Mouse (Mus musculus) ovary, adult 2 months (tissue): ENCODE results near the gene Gm5538. TPM values are rescaled to one million over a fixed set of nuclear protein-coding genes. Genes with fewer than 3 reads are reported as not detected.

Experiments
- polyA plus RNA-seq: library from polyadenylated mRNA; depleted of rRNA; stranded (reverse); fragments of >200 nt; gene quantifications from 2 replicates; pipeline ENCODE4 v1.2.3, GENCODE M21; 2012; rRNA removed

Gm5538 gene
- not detected in 2 replicates for polyA plus RNA-seq

DNA sequence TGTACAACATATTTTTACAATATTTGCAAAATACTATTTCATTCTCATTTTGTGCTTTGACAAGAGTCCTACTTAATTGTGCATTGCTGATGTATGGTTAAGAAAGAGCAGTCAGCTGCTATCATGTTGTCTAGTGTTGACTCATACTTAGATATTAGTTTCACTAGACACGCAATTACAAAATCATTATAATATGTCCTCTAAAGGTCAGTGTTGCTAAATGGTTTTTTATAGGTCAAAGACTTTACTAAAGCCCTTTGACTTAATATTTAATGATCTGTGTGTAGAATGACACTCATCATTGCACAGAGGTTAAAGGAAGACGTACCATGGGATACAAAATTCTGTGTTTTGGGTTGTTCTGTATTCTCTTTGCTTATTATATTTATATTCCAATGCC lies at the start of gene Gm5538:
TSS of gene Gm5538 (plus strand) at position 301 of the 400 bp plus-strand sequence.

Other genes starting within 250 kb of the Gm5538 start
- not detected in 2 replicates for gene Gm8298, start 131.3 kb downstream of the Gm5538 start, polyA plus RNA-seq
- gene C130079G13Rik, start 195.4 kb downstream of the Gm5538 start, polyA plus RNA-seq = not detected in 2 replicates